Mouse (Mus musculus): ENCODE data around the gene Nhej1.
A peak's percentile ranks its signal among the peaks of the same experiment; 100 is the strongest.

Gene Nhej1

DNA sequence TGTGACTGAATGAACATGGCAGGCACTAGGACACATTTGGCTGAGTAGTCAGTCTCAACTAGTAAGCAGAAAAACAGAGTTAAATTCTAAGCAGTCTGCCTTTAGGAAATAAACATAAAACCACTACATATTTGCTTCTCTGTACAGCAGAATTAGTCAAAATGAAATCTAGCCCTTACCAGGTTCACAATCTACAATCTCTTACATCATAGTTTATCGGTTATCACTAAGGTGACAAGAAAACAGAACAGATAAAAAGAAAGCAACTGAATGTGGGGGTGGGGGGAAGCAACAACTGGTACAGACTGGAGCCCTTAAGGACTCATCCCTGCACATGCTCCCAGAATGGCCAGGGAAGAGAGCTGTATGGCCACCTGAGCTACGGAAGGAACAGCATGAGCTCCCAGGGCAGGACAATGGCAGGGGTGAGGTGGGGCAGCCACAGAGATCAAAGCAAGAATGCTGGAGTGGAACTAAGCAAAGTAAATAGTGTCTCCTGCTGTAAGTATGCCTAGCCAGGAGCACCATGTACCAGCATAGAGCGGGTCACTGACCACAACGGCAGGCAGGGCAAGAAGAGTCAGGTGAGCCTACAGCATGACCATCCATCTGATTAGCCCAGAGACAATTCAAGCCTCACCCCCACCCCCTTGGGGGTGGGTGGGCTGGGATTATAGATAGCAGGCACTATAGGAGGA is 153.5 kb downstream of the Nhej1 start:
- DNase-seq = no peak

DNA sequence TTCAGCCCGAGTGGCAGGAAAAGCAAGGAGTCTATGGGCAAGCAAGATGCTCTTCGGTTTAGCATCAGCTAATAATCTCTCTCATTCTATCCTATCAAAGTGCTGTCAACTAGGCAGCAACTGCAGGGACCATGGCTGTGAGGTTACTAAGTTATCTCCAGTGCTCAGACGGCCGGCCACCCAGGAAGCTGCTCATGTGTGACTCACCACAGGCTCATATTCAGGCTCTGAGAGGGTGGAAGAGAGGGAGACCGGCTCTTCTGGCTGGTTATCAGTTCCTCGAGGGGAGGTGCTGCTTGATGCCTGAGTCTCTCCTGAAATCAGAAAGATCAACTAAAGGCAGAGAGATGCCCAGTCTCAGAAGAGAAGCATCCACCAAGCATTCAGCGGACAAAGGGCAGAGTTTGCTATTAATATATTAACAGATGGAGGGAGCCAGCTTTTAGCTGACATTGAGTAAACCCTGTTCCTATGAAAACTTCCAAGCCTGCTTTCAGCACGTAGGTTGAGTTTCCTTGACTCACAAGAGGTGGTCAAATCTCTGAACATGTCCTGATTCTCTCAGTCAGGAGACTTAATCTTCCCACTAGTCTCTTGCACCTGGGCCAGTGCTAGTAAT is 156.9 kb downstream of the Nhej1 start:
- no peak for DNase-seq

DNA sequence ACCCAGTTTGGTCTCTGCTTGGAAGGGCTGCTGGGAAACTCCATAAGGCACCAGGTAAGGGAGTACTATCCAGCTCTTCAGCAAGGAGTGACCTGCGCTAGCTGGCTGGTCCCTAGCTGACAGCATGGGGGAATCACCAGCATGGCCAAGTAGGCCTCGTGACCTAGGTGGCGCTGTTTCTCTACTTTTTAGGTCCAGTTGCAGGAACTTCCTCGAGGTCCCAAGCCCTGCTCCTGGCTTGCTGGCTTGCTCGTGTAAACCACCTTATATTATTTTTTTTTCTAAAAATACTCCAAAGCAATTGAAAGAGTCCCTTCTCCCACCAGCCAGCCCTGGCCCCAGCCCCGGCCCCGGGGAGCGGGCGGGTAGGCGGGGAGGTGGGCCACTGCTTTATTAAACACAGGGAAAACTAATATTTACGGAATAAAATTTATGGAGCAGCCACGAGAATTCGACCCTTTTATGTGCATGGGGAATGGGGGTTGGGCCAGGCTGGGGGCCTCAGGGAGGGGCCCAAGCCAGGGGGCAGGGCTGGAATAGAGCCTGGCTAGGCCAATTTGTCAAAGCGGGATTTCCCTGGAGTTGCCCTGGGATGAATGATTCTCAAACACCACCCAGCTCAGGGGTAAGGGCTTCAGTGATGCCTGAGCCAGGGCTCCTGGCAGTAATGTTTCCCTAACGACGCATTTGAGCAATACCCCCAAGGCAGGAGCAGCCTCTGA is 160.3 kb downstream of the Nhej1 start:
- DNase-seq = peak; percentile 68

DNA sequence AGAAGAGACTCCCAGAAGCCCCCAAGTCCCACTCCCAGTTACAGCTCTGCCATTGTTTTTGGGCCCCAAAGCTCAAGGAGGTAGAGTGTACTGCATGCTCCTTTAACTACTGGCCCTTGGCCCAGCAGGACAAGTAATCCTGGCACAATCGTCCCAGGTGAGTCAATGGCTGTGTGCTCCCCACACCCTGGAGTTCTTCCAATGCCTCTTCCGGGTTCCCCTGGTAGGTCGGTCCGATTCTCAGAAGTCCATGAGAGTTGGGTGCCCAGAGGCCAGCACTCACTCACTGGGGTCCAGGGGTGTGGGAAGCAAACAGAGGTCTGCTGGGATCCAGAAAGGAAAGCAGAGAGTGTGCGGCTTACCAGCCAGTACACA is 162.2 kb downstream of the Nhej1 start:
- DNase-seq = no peak

DNA sequence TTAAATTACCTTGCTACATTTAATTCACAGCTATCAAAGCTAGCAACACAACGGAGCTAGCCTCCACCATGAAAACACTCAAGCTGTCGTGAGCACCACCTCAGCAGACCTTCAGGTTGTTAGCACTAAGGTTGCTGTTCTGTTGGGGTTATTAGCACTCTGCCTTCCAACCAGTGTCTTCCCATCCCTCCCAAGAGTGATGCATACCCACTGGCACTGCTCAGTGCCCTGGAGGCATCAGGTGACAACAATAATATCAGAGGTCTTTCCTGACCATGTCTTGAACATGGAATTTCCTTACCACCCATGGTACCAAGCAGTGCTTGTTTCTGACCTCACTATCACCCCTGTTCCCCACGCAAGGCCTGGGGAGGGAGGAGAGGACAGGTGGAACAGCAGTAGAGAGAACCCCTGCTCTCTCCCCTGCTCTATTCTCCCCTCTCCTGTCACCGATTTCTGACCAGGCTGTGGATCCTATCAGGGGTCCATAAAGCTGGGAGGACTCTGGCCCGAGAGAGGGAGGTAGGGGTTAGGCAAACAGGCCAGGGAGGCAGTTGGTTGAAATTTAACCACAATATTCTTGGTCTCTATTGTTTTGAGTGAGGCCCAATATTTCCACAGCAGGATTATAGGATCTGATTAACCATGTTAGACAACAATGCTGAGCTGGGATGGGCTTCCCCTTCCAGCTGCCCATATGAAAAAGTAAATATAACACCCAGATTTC is 162.7 kb downstream of the Nhej1 start:
- DNase-seq = no peak

DNA sequence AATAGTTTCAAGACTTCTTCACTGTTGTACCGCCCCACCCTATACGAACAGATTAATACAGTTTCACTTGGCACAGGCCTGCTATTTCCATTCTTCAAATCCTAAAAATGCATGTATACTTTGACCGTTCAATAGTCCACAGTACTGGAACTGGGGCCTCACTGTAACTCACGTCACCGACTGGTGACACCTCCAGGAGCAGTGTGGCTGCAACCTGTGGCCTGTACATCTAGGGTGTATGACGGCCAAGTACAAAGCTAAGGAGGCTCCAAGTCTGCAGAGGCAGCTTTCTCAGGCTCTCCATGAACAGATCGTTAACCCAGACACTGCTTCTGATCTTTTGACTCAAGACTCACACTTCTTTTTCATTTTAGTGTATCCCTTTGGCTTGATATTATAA is 163.3 kb downstream of the Nhej1 start:
- DNase-seq = no peak

DNA sequence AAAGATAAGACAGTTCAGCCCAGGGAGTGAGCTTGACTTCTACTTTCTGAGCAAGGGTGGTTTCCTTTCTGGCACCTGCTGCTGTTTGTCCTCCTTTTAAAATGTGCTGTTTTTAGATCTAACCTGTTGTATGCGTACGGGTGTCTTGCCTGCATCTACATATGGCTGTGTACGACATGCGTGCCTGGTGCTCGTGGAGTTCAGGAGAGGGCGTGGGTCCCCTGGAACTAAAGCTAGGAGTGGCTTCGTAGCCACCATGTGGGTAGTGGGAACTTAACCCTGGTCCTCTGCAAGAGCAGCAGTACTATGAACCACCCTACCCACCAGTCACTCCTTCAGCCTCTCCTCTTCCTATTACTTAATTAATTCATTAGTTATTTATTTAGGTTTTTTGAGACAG is 164.9 kb downstream of the Nhej1 start:
- no peak for DNase-seq

DNA sequence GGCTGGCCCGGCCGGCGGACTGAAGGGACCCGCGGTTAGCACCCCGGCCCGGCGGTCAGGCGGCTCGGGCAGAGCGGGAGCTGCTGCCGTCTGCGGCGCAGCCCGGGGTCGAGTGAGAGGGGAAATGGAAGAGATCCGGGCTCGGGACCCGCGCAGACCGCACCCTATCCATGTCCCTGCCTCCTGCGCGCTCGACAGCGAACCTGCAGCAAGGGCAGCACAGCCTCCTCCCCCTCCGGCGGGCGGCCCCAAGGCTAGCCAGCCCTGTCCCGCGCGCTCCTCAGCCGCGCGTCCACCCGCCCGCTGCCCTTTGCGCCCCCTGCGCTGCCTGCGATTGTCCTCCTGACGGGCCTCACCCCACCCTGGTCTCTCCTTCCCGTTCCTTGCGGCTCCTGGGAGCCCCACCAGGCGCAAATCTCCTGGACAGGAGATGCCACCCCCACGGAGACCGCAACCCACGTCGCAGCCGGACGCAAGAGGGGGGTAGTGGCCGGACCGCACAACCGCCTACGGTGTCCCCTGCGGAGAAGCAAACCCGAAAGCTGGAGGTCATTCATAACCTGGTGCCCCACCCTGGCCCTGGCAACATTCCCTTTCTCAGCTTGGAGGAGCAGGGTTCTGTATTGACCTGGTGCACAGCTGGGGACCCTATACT is 173.3 kb downstream of the Nhej1 start, which contains the start of gene Ihh:
Gene Ihh (minus strand): TSS at position 117 of the 655 bp plus-strand sequence.
- no peak for DNase-seq

DNA sequence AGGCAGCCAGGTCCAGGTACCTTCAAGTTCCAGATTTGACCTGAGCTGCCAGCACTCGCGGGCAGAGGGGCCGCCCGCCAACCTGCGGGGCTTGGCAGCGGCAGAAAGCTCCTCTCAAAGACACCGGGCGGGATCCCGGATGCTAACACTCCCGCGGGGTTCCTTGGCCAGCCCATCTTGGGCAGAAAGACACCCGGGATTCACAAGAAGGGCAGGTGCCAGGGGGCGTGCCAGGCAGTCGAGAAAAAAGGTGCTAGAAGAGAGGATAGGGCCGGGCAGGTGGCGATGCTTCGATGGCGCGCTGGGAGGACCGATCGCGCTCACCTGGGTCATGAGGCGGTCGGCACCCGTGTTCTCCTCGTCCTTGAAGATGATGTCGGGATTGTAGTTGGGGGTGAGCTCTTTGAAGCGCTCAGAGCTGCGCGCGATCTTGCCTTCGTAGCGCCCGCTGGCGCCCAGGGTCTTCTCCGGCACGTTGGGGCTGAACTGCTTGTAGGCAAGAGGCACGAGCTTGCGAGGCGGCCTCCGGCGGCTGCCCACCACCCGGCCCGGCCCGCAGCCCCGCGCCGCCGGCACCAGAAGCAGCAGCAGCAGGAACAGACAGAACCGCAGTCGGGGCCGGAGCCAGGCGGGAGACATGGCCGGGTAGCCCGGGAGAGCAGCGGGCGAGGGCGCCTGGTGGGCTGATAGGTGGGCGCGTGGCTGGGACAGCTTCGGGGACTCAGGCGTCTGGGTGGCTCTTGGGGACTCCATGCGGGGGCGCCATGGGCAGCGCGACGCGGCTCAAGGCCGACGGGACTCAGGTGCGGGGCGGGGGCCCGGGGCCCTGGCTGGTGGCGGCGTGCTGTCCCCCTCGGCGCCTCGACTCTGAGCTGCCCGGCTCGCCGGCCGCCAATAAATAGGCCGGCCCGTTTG is 174.2 kb downstream of the Nhej1 start:
- no peak for DNase-seq

DNA sequence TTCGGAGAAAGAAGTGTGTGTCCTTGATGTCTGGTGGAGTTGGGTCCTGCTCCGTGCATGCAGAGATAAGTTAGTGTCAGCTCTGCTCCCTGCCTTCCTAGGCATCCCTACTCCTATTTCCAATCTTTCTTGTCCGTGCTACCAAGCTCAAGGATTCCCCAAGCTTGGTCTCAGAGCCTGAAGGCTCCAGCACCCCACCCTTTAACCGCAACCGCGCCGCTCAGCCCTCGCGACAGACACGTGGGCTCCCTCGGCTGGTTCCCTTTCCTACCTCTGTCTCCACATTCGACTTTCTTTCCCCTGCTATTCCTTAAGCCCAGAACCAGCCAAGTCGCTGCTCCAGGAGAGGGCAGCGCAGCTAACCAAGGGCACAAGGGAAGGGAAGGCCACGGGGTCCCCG is 174.9 kb downstream of the Nhej1 start:
- no peak for DNase-seq

DNA sequence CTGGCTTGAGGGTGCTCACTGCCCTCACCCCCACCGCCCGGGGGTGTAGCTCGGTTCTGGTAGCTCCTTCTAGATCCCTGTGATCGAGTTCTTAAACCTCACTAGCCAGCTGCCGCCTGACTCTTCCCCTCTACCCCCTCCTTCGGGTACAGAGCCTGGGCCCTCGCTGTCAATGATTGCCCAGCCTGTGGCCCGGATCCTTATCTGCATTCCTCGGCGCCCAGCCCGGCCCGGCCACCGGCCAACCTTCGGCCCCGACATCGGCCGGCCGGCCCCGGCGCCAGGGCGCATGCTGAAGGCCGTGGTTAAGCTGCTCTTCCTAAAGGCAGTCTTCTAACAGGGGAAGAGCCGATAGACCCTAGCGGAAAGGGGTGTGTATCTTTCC is 175.3 kb downstream of the Nhej1 start:
- no peak for DNase-seq

DNA sequence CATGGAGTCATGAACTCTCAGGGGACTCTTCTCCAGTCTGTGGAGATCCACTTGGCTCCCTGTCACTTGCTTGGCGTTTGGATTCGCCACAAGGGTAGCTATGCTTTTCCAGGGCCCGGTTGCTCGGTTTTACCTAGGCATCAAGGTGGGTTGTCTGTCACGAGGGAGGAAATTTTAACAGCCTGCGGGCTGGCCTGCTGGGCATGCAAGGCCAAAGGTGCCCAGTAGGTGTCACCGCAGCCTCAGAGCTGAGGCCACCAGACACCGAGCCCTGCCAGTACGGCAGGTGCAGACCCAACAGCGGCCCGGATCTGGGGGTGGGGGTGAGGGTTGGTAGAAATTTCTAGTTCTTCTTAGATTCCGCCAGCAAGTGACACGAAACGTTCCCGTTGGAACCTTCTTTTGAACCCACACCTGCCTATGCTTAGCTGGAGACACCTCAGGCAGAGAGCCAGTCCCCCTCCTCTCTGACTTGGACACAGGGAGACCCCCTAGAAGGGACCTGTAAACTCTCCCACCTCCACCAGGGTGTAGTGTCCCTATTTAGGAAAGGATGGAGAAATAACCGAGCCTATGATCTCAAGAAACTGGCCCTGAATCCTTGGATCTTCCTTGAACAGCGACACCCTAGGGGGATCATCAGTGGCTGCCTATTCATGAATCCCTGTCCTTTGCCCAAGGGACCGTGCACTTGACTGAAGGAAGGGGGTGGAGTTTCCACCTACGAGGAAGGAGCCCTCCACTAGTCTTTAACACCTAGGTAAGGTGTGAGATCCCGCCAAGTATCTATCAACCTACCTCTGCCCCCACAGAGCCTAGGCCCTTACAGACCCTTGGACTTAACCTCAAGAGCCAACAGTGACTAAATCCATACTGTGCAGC is 176.0 kb downstream of the Nhej1 start:
- peak; percentile 67 for DNase-seq

DNA sequence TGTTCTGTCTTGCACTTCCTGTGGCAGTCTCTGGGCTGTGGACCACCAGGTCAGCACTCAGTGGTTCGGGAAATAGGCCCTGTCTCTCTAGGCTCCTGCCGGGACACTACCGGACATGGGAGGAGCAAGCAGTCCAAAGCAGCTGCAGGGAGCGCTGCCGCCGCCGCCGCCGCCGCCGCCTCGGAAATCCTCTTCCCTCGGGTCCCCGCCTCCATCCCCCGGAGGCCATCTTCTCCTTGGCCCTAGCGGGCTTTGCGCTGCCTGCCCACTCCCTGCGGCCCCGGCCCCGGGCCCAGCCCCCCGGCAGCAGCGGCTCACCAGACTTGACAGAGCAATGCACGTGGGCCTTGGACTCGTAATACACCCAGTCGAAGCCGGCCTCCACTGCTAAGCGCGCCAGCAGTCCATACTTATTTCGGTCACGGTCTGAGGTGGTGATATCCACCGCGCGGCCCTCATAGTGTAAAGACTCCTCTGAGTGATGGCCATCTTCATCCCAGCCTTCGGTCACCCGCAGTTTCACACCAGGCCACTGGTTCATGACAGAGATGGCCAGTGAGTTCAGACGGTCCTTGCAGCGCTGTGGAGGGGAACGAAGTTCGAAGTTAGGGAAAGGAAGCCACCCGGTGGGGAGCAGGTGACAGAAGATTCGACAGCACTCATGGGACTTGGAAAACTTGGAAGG is 176.9 kb downstream of the Nhej1 start:
- DNase-seq = no peak

DNA sequence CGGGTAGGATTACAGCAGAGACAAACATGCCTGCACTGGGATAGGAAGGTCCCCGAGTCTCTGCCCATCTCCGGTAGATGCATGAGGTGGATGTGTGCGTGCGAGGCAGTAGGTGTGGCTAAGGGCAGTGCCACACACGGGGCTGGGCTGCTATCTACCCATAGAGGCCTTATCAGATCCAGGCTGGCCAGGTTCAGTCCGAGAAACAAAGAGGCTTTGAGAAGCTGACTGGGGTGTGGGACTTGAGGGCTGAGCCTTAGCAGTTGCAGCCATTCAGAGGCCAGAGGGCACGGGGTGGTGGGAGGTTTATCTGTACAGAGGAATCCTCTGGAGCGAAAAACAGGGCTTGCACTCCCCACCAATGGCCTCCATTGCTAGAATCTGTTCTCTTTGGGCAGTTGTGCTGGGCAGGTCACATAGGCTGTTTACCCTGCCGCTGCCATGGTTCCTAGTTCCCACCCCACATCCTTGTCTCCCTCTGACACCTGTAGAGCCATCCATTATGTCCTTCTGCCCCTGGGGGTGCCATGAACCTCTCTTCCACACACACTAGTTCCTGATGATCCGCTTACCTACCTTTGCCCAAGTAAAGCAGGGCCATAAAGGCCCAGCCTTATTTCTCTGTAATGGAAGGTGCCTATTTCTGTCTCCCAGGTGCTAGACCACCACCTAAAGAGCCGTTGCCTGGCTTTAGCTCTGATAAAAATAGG is 183.2 kb downstream of the Nhej1 start:
- no peak for DNase-seq

DNA sequence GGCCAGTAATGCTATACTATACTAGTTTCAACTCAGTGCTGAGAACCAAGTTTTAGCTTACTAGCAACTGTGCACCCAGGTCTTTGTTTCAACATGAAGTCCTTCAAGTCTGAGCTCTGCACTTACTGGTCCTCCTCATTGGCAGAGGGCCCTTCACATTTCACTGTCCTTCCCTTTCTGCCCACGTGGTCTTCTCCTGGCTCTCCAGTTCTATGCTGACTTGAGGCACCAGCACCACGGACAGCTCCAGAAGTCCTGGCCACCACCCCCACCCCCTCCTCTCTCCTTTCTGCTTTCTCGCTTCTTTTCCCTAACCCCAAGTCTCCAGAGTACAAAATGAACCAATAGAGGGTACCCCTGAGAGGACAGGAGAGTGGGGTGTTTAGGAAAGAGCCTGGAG is 185.2 kb downstream of the Nhej1 start:
- no peak for DNase-seq

DNA sequence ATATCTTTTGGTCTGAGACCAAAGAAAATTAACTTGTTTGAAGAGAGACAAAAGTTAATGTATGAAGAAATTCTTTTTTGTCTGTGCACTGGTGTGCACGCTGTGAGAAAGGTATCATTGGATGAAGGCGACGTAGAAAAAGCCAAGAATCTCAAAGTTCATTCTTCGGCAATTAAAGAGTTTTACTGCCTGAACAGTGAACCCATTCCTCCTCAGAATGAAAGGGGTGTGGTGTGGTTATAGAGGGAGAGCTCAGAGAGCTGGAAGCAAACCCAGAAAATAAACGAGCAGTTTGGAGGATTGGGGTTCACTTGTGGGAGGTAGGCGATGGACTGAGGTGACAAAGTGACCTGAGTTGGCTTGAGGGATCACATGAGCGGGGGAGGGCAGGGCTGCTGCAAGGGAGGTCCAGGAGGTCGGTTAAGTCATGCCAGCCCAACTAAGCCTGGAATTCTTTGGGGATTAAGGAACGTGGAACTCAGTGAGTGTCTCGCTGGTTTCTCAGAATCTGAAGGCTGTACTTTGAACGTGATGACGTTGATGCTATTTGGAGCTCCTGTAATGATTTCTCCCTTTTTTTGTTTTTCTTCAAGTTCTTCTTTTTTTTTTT is 188.7 kb downstream of the Nhej1 start:
- no peak for DNase-seq

DNA sequence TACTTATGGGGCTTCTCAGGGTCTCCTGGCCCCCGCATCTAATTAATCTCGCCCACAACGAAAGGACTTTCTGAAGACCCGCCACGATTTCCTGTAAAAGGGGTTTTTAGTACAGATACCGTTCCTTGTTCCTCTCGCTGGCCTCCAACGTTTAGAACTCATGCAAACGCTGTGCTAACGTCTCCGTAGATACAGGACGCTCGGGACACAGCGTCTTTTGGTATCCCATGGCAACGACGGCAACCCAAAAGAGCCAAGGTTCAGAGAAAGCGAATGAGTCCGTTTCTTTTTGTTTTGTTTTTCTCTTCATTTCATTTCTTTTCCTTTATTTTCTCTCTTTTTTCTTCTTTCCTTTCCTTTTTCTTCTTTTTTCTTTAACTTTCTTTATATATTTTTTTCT is 189.6 kb downstream of the Nhej1 start, which contains the start of gene Cfap65:
Gene Cfap65 (minus strand): TSS at position 198 of the 400 bp plus-strand sequence.
- no peak for DNase-seq

DNA sequence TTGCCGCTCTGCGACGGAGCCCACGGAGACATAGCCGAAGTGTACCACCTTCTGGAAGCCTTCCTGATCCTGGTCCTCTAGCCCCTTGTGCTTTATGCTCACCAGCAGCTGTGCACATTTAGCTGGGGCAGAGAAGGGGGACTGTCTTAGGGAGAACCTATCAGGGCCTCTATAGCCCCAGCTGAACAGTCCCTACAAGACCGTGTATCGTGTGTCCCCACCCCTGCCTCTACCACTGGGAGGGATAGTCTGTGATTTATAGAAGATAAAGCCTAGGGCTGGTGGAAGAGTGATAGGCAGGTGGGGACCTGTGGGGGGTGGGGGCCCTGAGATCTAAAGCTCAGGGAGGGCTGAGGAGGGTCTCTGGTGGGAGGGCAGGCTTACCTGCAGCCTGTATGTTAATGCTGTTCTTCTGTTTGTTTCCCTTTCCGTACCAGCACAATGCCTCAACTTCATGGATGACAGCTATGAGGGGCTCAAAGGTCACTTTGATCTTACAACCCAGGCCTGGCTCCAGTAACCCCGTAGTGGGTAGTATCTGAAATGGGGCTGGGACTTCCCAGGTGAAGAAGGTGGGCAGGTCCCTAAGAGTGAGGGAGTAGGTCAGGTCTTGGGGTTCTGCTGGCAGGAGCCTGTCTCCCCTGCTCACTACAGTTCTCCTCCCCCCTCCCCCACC is 197.2 kb downstream of the Nhej1 start:
- DNase-seq = no peak

All from cerebellum, adult 9-10 months (tissue).